Mouse (Mus musculus) kidney, adult 10 weeks (tissue): ENCODE measurements around the gene Tnfaip2. TPM values are rescaled to one million over a fixed set of nuclear protein-coding genes. Genes with fewer than 3 reads are reported as not detected.

Source experiments
- polyA plus RNA-seq: library from polyadenylated mRNA; stranded (reverse); fragments of 350-450 nt; fragmentation: Illumina TruSeq; extraction: RNeasy Lipid Tissue Mini Kit (QIAGEN cat#74804); gene quantifications from one replicate; pipeline ENCODE4 v1.2.3, GENCODE M21; 2014; ENCODE audit warnings: low read depth, low replicate concordance

The Tnfaip2 gene
- 6.7 TPM for polyA plus RNA-seq

DNA sequence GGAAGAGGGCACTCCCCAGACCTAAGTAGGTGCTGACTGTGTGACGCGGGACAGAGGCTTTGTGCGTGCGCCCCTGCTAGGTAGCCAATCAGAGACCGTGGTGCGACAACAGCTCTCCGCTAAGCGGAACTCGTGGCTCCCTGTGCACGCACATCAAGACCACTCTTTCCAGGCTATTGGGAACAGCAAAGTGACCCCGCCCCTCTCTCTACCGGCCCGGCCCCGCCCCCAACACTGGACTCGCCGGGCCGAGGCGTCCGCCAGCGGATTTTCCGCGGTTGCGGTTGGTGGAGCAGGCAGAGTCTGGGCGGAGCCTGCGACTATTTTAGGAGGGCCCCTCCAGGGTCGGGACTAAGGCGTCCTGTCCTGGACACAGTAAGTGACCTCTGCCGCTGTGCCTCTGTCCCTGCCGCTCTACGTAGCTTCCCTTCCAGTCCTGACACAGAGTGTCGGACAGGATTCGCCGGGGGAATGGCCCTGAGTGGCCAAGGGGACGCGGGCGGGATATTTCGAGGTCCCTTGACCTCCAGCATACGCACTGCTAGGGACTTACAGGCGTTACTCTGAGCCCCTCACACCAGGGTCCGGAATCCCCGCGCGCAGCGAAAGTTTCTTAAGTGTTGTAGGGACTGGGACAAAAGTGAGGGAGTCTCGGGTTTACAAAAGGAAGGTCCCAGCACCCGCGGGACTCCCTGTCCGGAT lies at the start of gene Tnfaip2:
TSS of gene Tnfaip2 (plus strand) at position 161 of the 702 bp plus-strand sequence.

DNA sequence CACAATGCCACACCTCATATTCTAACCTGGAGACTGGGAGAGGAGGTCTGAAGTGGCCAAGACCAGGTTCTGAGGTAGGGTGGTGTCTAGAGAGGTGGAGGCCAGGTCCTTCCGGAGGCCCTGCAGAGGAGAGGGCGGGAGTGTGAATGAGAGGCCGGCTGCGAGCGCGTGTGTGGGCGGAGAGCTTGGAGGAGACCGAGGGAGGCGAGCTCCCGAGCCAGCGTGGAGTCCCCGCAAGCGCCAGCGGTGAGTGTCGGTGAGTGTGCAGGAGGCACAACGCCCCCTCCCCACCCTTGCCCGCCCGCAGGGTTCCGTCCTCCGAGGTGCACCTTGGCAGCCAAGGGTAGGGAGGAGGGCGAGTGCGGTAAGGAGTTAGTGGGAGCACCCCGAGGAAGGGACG lies 35.6 kb upstream of the Tnfaip2 start, which contains the start of gene Lbhd2:
TSS of gene Lbhd2 (plus strand) at position 188 of the 400 bp plus-strand sequence.

DNA sequence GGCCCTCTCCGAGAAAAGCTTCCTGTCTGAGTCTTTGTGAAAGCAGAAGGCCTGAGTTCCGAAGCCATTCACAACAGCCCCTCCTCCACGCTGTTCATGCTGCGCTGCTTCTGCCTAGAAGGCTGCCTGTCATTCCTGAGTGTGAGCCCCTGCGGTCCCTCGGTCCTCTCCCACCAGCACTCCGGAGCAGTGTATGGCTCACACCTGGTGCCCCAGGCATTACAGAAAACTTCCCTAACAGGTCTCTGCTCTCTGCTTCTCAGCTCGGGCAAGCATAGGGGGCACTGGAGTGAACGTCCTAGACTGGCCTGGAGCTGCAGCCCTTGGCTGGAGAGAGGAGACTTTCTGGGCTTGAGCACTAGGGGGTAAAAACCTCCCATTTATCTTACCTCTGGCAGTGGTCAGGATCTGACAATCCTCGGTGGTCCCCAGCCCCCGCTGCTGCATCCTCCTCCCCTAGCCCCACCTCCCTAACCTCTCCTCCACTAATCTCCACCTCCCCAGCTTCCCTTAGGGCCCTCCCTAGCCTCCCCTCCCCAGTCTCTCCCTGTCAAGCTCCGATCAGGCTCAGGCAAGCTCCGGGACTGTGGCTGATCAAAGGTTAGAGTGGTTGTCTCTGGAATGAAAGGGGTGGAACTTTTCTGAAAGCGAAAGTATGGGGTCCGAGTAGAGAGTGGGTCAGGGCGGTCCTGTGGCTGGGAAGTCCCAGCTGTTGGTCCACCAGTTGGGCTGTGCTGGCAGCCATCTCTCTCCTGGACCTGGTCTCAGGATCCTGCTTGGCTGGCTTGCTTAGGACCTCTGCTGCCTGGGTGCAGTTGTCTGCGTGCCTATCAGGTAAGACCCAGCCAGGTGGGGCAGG lies 25.1 kb upstream of the Tnfaip2 start, which contains the start of gene Exoc3l4:
TSS of gene Exoc3l4 (plus strand) at position 97 of the 859 bp plus-strand sequence.

DNA sequence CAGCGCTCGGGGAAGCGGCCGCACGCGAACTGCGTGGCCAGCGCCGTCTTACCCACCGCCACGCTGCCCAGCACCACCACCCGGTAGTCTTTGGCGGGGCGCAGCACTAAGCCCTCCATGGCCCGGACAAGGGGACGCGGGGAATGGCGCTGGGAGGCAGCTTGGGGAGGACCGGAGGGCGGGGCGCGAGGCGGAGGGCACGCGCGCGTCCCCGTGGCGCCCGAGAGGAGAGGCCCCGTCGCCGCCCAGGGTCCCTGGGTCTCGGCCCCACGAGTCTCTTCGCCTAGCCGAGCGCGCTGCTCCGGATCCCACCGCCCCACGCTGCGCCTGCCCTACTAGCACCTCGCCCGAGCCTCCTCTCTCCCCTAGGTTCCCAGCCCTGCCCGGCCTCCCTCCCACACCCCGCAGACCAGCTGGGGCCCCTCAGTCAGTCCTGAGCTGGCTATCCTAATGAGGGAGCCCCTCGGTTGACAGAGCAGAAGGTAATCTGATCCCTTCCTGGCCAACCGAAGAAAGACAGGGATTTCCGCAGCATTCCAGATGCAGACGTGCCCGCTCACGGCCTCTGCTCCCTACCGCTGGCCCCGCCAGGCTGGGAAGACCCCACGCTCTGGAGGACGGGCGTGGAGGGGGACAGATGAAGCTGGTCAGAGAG lies 43.5 kb downstream of the Tnfaip2 start, which contains the start of gene Gm266:
TSS of gene Gm266 (minus strand) at position 172 of the 655 bp plus-strand sequence.

Other genes with a start within 250 kb of the Tnfaip2 start
- 0.61 TPM for gene Amn, start 171.4 kb upstream of the Tnfaip2 start, polyA plus RNA-seq
- gene Cdc42bpb, start 64.8 kb upstream of the Tnfaip2 start, polyA plus RNA-seq = 8.8 TPM
- not detected for gene Lbhd2, start 35.7 kb upstream of the Tnfaip2 start, polyA plus RNA-seq
- 0.28 TPM for gene Exoc3l4, start 25.5 kb upstream of the Tnfaip2 start, polyA plus RNA-seq
- 2.8 TPM for gene Gm266, start 43.4 kb downstream of the Tnfaip2 start, polyA plus RNA-seq
- gene Eif5, start 95.5 kb downstream of the Tnfaip2 start, polyA plus RNA-seq = 610 TPM
- 228 TPM for gene Mark3, start 132.1 kb downstream of the Tnfaip2 start, polyA plus RNA-seq
- 1.2 TPM for gene Ckb, start 229.9 kb downstream of the Tnfaip2 start, polyA plus RNA-seq
- gene Trmt61a, start 235.6 kb downstream of the Tnfaip2 start, polyA plus RNA-seq = 0.28 TPM